Mouse (Mus musculus) spleen, postnatal 14 days (tissue): ENCODE results near the gene Sfxn4.

Experiments
- DNase-seq, 2 experiments: peaks; one replicate each; pipeline ENCODE4 v3.0.0; 2021 to 2022; ENCODE audit warnings: low spot score in 2 of 2

Gene Sfxn4

DNA sequence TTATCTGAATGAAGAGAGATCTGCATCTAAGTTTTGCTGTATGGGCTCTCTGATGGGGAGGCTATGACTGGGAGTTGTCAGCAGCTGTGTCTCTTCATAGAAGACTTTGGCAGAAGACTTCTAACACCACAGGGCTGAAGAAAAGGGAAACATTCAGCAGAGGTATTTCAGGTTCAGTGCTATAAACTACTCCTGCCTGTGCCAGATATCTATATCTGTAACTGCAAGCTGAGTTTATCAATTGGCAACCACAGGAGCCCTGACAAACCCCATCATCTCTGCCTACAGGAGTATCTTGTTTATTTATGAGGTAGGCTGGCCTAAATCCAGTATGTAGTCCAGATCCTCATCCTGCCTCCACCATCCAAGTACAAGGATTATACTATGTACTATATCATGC is 18.0 kb downstream of the Sfxn4 start:
- no peak for DNase-seq

DNA sequence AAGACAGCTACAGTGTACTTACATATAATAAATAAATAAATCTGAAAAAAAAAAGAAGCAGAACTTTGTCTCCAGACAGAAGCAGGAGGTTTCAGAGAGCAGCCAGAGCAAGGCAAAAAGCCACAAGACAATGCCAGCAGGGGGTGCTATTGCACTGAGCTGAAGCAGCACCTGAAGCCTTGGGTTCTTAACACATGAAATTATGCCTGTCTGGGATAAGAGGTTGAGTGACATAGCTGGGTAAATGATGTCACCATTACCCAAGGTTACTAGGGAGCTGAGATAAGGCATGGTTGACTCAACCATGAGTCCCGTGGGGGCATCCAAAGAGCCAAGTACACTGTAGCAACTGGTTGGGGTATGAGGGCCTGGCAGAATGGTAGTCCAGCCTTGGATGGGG is 23.5 kb downstream of the Sfxn4 start:
- peak; percentile 68 to 84 for DNase-seq

DNA sequence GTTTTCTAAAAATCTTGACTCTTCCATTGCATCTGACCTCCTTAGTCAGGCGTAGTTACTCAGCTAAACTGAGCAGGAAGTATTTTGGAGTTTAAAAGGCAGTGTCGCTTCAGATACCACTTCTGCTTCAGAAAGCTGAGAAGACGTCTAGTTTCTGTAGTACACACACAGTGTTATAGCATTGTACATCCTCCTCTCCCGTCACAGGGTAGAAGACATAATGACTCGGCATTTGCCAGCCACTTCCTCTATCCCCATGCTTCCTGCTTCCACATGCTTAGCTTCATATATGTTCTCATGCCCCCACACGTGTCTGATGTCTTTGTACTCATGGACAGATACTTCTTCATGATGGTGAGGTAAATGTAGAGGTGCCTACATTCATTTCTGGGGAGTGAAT is 42.6 kb downstream of the Sfxn4 start:
- DNase-seq, result no peak

DNA sequence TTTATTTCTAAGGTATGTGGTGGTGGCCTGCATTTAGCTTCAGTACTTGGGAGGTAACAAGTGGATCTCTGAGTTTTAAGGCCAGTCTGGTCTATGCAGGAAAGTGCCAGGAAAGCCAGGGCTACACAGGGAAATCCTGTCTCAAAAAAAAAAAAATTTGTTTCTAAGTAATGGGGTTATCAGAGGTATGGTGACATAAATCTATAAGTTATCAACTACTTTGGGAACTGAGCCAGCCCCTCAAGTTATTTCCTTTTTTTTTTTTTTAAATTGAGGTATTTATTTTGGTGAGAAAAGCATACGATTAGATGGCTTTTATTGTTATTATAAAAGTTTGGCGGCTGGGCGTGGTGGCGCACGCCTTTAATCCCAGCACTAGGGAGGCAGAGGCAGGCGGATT is 48.1 kb downstream of the Sfxn4 start:
- no peak for DNase-seq

DNA sequence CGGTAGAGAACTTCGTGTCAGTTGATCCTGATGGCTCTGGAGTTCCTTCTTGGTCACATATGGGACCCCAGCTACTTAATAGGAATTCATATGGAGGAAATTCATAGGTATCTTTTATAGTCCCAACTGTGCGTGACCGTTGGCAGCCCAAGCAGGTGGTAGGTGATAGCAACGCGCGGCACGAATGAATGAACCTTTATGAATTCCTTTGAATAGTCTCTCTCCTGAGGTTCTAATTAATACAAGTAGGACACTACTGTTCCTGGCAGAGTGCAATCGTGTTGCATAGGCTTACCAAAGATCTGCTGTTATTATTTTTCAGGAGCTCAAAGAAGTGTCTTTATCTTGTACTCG is 49.3 kb downstream of the Sfxn4 start:
- no peak for DNase-seq

DNA sequence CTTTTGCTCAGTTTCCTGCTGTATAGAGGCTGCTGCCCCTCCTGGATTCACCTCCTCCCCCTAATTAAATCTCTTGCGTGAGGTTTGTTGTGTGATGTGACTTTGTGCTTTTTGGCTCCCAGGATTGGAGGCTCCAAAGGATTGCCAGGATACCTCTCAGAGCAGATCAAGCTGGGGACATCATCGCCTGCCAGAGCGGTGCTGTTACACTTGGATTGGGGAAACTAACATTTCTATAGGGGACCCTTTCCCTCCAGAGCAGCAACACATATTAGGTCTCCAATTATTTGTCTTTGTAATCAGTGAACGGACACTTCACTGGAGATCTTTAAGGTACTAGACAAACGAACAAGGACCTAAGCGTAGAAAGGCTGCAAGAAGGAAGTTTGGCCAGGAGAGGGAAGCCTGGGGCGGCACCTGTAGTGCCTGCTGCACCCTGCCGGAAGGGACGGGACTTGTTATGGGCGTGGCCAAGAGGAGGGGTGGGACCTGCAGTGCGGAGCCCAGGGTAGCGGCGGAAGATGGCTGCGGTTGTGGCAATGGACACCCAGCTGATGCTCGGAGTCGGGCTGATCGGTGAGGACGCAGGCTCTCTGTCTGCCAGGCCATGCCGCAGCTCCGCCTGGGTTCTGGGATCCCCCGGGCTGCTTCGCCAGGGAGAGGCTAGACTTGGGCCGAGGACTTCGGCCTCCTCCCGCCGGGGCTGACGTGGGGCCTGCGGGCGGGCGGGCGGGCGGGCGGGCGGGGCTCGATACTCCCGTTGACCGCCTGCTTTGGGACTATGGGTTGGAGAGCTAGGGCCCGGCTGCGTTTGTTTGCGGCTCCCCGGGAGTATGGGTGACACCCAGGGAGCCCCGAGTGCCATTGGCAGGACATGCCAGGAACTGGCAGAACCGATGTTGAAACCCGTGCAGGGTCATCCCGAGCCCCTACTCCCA is 49.9 kb downstream of the Sfxn4 start, which contains the start of gene Fam45a:
TSS of gene Fam45a (plus strand) at position 488 of the 938 bp plus-strand sequence.
- DNase-seq, result peak; percentile 85 to 91

DNA sequence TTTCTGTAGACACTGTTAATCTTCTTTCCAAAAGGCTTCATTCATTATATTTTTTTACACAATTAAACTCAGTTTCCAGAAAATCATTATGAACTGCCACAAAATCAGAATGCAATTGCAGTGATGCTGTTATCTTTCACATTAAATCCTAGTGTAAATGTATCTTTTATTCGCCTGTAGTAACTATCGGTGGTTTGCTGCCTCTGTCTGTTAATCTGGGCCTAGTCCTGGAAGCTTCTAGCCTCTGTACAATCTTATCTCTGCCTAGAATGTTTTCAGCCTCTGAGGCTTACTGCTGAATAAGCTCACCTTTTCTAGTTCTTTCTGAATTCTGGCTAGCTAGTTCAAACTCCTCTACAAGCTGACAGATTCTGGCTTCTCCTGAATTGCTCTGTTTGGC is 51.4 kb downstream of the Sfxn4 start:
- no peak for DNase-seq

DNA sequence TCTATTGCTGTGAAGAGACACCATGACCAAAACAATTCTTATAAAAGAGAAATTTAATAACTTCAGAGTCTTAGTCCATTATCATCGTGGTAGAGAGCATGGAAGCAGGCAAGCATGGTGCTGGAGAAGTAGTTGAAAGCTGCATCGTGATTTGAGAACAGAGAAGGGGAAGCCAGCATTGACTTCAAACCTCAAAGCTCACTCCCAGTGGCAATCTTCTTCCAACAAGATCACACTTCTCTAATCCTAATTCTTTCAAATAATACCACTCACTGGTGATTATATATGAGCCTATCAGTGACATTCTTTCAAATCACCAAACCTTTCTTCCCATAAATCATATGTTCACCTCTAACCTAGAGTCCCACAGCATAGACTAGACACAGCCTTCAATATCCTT is 56.4 kb downstream of the Sfxn4 start:
- no peak for DNase-seq

DNA sequence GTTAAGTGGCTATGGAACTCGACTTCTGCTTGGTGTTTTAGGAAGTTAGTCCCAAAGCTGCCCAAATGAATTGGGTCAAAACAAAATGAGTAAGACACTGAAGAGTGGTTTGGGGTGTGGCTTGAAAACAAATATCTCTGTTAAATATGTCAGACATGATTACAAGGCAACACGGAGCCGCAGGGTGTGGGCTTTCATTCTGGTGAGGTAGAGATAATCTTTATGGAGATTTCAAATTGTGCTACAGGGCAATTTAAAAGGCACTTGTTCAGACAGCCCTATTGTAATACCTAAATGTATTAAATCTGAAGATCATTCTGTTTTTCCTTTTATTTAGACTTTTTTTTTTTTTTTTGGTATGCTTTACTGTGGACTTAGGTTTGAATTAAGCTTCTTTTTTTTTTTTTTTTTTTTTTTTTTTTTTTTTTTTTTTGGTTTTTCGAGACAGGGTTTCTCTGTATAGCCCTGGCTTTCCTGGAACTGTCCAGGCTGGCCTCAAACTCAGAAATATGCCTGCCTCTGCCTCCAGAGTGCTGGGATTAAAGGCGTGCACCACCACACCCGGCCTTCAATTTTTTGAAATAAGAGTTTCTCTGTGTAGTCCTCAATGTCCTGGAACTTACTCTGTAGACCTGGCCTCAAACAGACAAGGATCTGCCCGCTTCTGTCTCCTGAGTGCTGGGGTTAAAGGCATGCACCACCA is 61.3 kb downstream of the Sfxn4 start:
- DNase-seq, result no peak

DNA sequence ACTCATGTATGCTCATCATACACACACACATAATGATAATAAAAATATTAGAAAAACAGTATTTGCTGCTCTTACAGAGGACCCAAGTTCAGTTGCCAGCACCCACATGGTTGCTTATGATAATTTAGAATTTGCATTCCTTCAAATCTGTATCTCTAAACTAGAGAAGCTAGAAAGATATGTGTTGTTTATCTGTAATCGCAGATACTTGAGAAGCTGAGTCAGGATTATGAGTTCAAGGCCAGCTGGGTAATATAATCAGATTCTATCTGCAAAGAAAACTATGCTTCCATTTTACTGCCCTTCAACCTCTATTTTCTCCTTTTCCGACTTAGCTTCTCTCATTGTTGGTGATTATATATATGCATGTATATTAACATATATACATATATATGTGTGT is 63.9 kb downstream of the Sfxn4 start:
- DNase-seq, result no peak

DNA sequence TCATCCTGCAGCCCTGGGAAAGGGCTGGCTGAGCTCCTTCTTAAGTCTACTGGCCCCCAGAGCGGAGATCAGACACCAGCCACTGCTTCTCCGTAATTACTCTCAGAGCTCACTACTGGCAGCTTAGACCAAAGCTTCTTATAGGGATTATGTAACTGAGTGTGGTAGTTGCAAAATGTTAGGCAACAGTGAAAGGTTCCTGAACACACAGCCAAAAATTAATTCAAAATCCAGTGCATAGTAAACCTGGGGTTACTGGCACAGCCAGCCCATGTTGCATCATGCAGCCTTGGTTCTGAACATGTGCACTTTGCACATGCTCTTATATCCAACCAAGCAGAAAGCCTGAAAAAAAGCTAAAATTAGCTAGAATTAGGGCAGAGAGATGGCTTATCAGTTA is 66.0 kb downstream of the Sfxn4 start:
- DNase-seq, result no peak

DNA sequence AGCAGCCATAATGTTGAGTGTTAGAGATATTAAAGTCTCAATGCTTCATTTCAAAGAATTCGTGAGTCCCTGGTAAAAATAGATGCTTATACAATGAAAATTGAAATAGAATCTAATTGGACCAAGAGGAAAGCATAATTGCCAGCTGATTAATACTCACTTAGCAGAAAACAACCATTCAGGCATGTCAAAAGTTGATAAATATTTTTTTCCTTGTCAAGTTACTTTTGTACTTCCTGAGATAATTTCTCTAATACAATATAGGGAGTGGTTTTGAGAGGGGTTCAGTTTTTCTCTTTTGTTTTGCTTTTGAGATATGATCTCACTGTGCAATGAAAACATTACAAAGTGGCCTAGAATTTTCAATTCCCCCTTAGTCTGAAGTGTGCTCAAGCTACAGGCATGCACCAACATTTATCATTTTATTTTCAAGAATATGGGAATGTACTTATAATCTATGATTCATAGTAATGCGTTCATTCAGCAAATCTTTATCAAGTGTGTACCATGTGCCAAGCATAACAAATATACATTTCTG is 68.0 kb downstream of the Sfxn4 start:
- no peak for DNase-seq

DNA sequence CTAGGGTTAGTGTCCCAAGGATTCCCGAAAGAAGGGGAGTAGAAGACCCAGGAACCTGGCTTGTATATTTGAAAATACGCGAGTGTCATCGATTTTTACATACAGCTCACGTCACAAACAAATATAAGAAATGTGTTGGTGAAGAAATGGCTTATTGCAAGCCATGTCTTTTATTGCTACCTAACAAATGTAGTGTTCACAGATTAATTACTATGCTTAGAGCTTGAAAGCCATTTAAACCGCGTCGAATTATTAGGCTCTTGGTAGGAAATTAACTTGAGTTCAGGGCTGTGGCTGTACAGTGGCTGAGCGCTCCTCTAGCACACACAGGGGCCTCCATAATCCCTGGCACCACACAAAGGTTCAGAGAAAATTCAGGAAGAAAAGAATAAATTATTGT is 70.1 kb downstream of the Sfxn4 start:
- DNase-seq, result no peak

DNA sequence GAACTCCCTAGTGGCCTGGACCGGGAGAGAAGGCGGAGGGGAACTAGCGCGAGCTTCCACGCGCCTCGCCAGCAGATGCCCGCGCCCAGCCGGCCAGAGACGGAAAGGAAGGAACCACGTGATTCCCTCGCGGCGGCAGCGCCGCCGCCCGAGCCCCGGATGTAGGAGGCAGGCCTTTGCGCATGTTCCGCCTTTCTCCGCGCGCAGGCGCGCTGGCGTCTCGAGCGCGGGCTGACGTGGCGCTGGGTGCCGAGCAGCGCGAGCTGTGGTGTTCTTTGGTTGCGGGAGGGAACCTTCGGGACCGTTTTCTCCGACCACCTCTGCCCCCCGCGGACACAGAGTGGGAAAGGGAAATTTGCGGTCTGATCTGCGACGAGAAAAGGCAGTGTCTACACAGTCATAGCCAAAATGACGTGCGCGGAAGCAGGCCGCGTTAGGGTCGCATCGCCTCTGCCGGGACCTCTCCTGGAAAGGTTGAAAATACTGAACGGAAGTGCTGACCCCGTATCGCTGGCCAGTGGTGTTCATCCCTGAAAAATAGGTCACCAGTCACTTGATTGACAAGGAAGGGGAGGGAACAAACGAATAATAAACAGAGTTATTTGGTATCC is 70.6 kb downstream of the Sfxn4 start, which contains the start of gene Eif3a:
TSS of gene Eif3a (minus strand) at position 108 of the 611 bp plus-strand sequence.
- peak; percentile 90 to 93 for DNase-seq

DNA sequence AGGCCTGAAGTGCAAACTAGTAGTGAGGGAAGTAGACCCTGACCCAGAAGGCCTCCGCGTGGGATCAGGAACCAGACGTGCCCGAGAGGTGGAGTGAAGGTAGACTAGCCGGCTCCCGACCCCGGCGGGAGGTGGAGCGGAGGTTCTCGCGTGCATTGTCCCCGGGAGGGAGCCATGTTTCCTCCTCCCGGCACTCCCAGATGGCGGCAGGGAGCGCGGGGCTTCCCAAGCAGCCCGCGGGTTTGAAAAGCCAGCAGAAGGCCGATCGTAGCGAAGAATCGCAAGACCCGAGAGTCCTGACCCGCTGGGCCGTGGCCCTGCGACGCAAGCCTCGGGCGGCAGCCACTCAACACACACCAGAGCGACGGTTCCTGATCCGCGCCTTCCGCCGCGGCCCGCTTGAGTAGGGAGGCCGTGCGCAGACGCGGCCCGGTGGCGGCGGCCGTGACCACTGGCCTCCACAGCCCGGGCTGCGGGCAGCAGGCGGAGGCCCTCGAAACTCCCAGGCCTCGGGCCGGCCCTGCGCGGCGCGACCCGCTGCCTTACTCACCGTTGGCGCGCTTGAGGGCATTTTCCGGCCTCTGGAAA is 71.3 kb downstream of the Sfxn4 start:
- DNase-seq, result peak; percentile 26 to 41

DNA sequence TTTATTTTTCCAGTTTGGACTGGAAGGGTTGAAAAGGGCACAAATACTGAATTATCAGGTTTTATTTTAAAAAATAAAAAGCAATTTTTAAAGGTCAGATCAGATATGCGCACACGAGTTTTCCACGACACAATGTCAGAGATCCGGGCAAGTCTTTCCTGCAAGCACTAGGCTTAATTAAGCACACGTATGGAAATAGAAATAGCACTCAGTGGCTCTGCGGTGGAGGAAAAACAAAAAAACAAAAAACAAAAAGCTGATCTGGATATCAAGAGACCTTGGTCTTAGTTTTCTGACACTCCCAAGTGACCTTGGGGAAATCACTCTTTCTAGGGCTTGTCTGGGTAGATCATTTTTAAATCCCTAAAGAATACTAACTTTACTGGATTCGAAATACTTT is 71.8 kb downstream of the Sfxn4 start:
- no peak for DNase-seq

DNA sequence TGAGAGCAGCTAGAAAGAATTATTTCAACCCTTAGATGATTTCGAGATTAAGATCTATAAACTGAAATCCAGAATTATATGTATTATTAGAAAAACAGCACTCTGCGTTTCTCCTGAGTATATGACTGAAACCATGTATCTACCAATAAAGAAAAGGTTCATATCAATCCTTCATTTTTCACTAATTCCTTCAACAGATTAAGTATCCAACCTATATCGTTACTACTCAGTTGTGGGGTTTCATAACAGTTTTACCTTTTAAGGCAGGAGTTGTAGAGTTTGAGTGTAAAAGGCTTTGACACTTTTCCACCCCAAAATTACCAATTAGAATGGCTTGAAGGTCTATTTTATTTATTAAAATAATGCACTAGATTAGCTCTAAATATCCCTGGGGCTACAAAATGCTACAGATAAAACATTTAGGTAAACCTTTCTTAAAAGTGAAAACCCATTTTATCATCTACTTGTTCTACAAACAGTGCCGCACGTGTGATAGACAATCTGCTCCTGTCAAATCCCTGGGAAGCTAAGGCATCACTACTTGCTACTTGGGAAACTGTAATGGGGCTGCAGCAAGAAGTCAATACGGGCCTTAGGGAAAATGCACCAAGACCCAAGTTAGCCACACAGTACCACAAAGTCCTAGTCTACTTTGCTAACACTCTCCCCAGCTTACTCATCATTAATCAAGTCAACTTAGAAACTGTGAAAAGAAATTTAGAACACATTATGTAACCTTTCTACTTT is 72.9 kb downstream of the Sfxn4 start:
- DNase-seq, result no peak

DNA sequence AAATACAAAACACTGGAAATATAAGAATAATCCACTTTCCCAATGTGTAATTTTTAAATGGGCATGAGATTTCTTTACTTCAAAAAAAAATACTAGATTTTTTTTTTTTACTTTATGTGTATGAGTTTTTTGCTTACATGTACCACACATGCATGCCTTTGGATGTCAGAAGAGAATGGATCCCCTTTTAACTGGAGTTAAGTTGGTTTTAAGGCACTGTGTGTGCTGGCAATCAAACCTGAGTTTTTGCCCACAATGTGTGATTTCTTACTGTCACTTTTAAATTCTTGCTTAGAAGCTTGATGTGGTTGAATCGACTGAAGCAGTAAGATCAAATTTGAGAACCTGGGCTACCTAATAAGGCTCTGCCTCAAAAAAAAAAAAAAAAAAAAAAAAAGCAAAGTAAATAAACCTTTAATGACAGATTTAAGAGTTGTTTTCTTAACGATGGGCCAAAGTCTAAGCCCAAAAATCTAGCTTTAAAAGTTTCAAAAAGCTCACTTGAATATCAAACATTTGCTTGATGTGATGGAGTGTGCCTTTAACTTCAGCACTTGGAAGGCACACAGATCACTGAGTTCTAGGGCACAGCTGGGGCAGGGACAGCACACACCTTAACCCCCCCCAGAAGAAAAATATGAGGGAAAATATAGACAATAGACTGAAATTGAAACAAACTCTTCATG is 73.7 kb downstream of the Sfxn4 start:
- no peak for DNase-seq
